Mouse (Mus musculus) brain, embryonic 18.5 days (tissue): Measurements from ENCODE around the gene Rcan2.
A peak's percentile ranks its signal among the peaks of the same experiment; 100 is the strongest.

Source experiments
- DNase-seq: peaks from one replicate; pipeline ENCODE4 v3.0.0-alpha.2; 2012; ENCODE audit warnings: low read depth, low spot score

Gene Rcan2

DNA sequence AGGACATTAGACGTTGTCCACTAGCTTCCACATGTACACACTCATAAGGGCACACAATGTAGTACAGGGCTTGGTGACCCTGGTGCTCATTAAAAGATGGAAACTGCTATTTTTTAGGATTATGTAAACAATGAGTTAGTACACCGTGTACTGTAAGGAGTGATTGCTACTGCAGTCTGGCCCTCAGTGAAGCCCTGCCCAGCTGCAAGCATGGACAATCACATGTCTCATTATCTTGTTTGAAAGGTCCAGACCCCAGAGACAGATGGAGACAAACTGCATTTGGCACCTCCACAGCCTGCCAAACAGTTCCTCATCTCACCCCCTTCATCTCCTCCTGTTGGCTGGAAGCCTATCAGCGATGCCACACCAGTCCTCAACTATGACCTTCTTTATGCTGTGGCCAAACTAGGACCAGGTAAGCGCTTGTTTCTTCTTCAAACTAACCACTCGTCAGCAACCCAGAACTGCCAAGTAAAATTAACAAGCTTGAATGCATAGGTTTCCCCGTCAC lies 219.6 kb downstream of the Rcan2 start:
- DNase-seq, result no peak

DNA sequence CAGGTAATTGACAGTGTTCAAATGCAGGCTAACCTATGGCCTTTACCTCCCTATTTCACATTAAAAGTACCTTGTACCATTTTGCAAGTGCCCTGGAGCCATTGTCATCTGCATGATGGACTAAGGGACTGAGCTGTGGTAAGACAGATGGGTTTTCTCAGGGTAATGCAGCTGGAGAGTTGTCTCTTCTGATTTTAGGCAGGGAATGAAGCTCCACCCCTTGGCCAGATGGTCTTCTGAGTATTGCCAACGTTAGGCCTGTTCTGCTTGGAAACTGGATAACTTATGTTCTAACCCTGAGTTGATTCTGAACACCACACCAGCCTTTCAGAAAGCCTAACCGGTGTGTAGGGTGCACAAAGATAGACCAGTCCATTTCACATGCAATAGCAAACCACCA lies 222.7 kb downstream of the Rcan2 start:
- DNase-seq, result no peak

GRCm38 (mm10) chr17:44025011-44025410 lies 223.9 kb downstream of the Rcan2 start:
- no peak for DNase-seq

- peak; percentile 26 for DNase-seq
These were observed 224.8 kb downstream of the Rcan2 start for GRCm38 (mm10) chr17:44025935-44026334.

- DNase-seq, result peak; percentile 71
These were observed 225.2 kb downstream of the Rcan2 start for GRCm38 (mm10) chr17:44026378-44026777.

DNA sequence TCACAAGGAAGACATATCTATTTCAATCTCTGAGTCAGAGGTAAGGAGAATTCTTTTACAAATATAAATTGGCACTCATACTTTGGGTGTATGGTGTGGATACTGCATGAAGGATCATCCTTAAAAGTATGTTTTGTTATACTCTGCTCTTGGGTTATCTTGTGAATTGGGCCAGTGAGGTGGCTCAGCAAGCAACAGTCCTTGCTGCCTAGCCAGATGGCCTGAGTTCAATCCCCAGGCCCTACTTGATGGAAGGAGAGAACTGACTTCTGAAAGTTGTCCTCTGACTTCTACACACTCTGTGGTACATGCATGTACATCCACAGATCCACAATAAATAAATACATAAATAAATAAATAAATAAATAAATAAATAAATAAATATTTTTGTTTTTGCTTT lies 225.6 kb downstream of the Rcan2 start:
- DNase-seq, result no peak

DNA sequence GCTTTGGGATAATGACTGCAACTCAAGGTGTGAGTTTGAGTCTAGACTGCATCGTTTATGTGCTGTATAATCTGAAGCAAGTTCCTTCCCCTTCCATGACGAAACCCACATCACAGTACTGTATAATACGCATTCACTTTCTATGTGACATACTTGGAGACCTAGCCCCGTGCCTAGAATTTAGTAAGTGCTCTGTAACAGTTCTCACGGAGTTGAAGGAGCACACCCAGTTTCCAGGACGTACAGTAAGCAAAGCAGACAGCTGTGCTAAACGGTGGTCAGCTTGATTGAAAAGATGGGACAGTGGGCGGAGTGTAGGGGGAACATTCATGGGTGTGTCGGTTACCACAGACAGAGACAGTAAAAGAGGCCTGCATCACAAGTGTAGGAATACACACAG lies 226.2 kb downstream of the Rcan2 start:
- no peak for DNase-seq

DNA sequence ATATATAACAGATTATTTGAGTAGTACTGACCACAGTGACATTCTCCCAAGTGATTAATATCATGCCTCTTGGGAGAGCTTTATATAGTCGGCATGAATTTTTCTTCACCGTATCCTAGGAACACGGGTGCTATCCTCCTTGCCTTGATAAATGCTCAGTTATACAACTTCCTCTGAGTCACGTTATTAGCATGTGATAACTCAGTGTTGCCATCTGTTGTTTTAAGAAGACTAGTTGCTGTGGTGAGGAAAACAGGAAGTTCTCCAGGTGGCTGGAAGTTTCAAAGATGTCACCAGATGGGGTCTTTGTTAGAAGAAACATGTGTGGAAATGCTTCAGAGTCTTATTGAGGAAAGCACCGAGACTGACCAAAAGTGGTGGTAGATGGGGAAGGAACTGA lies 228.5 kb downstream of the Rcan2 start:
- no peak for DNase-seq

DNA sequence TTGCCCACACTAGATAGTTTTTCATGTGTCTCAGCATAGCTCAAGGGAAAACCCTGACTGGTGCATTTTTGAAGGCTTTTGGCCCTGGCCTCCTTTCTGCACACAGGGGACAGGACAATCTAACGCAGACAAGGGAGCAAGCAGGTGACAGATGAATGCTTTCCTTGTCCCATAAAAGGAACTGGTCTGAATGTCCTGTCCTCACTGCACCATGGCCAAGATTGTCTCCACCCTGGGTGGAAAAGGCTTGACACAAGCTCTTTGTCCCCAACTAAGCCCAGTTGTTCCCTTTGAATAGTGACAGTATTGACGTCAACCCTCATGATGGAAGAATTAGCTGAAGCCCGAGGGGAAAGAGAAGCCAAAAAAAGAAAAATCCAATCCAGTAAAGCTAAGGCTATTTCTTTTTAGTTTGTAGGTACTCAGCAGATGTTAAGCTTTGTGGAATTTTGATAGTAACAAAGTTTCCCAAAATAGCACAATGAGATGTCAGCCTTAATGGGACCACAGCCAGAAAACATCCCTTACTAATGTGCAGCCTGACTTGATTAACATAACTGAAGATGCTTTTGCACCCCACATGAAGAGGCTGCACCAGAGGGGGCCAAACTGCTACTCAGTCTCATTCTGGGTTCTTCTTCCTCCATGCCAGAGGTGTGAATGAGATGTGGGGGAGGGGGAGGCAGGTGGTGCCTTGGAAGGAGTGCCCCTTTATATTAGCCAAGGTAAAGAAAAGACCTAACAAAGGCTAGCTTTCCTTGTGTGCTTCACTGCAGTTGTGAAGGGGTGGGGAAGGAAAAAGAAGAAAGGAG lies 229.8 kb downstream of the Rcan2 start:
- DNase-seq, result no peak

DNA sequence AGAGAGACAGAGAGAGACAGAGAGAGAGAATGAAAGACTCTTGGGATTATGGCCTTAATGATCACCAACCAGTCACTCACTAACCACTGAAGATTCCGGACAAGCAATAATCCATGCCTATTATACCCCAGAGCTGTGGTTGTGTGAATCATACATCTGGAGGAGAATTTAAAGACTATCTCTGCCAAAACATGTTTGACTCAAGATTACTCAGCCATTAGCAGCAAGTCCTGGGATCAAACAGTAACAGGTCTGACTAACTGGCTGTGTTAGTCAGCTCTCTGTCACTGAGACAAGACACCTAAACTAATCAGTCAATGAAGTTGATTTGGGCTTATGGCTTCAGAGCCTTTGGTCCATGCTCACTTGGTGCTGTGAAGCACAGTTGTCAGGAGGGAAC lies 233.9 kb downstream of the Rcan2 start:
- DNase-seq, result no peak

DNA sequence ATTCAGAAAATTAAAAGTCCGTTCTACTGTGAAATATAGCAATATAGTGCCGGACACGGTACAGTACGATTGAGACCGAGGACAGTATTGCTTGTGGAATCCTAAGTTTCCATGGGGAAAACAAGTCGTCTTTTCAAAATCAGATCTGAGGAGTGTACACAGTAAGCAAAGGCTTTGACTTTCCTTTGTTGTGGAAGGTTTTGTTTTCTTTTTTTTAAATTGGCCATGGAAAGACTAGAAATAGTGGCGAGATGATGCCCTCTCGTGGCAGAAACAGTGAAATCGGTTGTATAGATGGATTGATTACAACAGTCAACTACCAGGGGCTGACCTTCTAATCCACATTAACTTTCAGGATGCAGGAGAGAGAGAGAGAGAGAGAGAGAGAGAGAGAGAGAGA lies 237.5 kb downstream of the Rcan2 start:
- peak; percentile 30 for DNase-seq

- no peak for DNase-seq
These were observed 239.3 kb downstream of the Rcan2 start for GRCm38 (mm10) chr17:44040449-44040848.

- DNase-seq, result no peak
These were observed 241.2 kb downstream of the Rcan2 start for GRCm38 (mm10) chr17:44042301-44042700.

- DNase-seq, result no peak
These were observed 241.7 kb downstream of the Rcan2 start for GRCm38 (mm10) chr17:44042861-44043260.

DNA sequence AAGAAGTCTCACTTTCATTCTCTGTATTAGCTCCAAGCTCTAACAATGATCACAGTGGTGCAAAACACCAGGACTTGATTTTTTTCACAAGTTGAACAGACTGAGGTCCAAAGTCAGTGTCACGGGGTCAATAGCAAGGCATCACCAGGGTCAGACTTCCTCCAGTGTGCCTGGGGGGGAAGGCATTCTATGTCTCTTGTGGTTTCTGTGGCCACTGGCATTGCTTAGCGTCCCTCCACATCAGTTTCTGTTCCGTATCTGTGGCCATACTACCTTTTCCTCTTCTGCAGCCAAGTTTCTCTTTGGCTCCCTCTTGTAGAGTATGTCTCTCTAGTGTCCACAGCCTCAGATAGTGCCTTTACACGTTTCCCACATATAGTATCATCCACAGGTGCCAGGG lies 252.3 kb downstream of the Rcan2 start:
- DNase-seq, result no peak

- DNase-seq, result no peak
These were observed 256.0 kb downstream of the Rcan2 start for GRCm38 (mm10) chr17:44057123-44057522.

DNA sequence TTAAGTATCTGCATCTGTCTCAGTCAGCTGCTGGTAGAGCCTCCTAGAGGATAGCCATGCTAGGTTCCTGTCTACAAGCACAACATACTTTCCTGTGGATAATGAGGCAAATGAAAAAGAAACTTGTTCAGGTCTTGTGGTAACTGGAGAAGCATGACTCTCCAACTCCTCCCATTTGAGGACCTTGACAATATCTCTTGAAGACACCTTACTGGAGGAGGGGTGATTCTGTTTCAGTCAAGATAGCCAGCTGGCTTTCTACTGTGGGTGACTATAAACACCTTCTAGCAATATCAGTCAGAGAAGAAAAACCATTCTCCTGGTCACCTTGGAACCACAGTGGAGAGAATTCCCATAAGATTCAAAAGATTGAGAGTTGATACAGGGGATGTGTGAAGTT lies 257.0 kb downstream of the Rcan2 start:
- no peak for DNase-seq

- DNase-seq, result no peak
These were observed 259.6 kb downstream of the Rcan2 start for GRCm38 (mm10) chr17:44060781-44061180.

- DNase-seq, result no peak
These were observed 260.2 kb downstream of the Rcan2 start for GRCm38 (mm10) chr17:44061289-44061890.

- no peak for DNase-seq
These were observed 267.7 kb downstream of the Rcan2 start for GRCm38 (mm10) chr17:44068876-44069275.

DNA sequence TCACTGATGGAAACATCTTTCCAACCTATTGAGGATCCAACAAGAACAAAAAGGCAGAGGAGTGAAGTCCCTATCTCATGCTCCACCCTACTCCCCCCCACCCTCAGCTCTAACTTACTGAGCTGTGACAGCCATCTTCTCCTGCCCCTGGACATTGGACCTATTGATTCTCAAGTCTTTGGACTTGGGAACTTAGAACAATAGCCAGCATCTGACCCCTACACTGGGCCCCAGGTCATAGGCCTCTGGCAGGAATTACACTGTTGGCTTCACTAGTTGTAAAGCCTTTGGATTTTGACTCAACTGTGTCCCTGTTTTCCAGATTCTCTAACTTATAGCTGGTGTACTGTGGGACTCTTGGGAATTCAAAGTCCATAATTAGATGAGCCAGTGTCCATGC lies 270.5 kb downstream of the Rcan2 start:
- no peak for DNase-seq

GRCm38 (mm10) chr17:44075601-44076000 lies 274.4 kb downstream of the Rcan2 start:
- no peak for DNase-seq

GRCm38 (mm10) chr17:44076051-44076680 lies 275.0 kb downstream of the Rcan2 start:
- DNase-seq, result no peak
